Mouse (Mus musculus) heart, postnatal 10 days (tissue): ENCODE results near the gene Clybl. TPM values are rescaled to one million over a fixed set of nuclear protein-coding genes. Genes with fewer than 3 reads are reported as not detected.

Experiments used
- DNase-seq, 2 experiments: peaks; one replicate each; pipeline ENCODE4 v3.0.0; 2021
- intact Hi-C: fragments of 180-260 bp; cut with DNase I; formaldehyde crosslinking; loops from one replicate; pipeline ENCODE4 v1.15.1; 2025
- total RNA-seq, 2 experiments: library from RNA; stranded (reverse); gene quantifications; 2 replicates each; pipeline ENCODE4 v1.2.3; 2021

Clybl gene
- total RNA-seq, 2 experiments from 2014 or later = 103 TPM

GRCm38 (mm10) chr14:122233212-122233714 lies 51.8 kb downstream of the Clybl start:
- DNase-seq = no peak
- intact Hi-C loops = no loop called here

GRCm38 (mm10) chr14:122243874-122244273 lies 62.4 kb downstream of the Clybl start:
- intact Hi-C loops = no loop called here
- DNase-seq = no peak

GRCm38 (mm10) chr14:122246919-122247859 lies 65.7 kb downstream of the Clybl start:
- intact Hi-C loops = no loop called here
- no peak for DNase-seq

- intact Hi-C loops = no loop called here
- no peak for DNase-seq
Observed at GRCm38 (mm10) chr14:122249123-122249522, 67.6 kb downstream of the Clybl start.

GRCm38 (mm10) chr14:122251346-122251745 lies 69.8 kb downstream of the Clybl start:
- intact Hi-C loops = no loop called here
- DNase-seq = no peak

GRCm38 (mm10) chr14:122255562-122256260 lies 74.2 kb downstream of the Clybl start:
- intact Hi-C loops = no loop called here
- no peak for DNase-seq

GRCm38 (mm10) chr14:122256261-122256634 lies 74.7 kb downstream of the Clybl start:
- intact Hi-C loops = no loop called here
- no peak for DNase-seq

- DNase-seq = no peak
- intact Hi-C loops = no loop called here
Observed at GRCm38 (mm10) chr14:122258297-122258696, 76.8 kb downstream of the Clybl start.

- intact Hi-C loops = no loop called here
- no peak for DNase-seq
Observed at GRCm38 (mm10) chr14:122261250-122261649, 79.7 kb downstream of the Clybl start.

- intact Hi-C loops = no loop called here
Observed at GRCm38 (mm10) chr14:122262851-122263659, 81.6 kb downstream of the Clybl start.

GRCm38 (mm10) chr14:122265214-122265613 lies 83.7 kb downstream of the Clybl start:
- intact Hi-C loops = no loop called here
- peak in 1 of 2 experiments; percentile 13 for DNase-seq

More at GRCm38 (mm10) chr14:122262851-122263659, 81.6 kb downstream of the Clybl start:
- no peak for DNase-seq

GRCm38 (mm10) chr14:122267590-122267989 lies 86.1 kb downstream of the Clybl start:
- DNase-seq = no peak

GRCm38 (mm10) chr14:122271104-122271746 lies 89.7 kb downstream of the Clybl start:
- intact Hi-C loops = no loop called here
- no peak for DNase-seq

More at GRCm38 (mm10) chr14:122267590-122267989, 86.1 kb downstream of the Clybl start:
- intact Hi-C loops = no loop called here

GRCm38 (mm10) chr14:122277142-122277541 lies 95.6 kb downstream of the Clybl start:
- intact Hi-C loops = no loop called here
- no peak for DNase-seq

- intact Hi-C loops = no loop called here
- DNase-seq = peak; percentile 8 to 12
Observed at GRCm38 (mm10) chr14:122279462-122280308, 98.2 kb downstream of the Clybl start.

GRCm38 (mm10) chr14:122280309-122281071 lies 99.0 kb downstream of the Clybl start:
- DNase-seq = peak; percentile 16 to 26
- intact Hi-C loops = no loop called here

- intact Hi-C loops = no loop called here
- DNase-seq = no peak
Observed at GRCm38 (mm10) chr14:122281072-122281634, 99.6 kb downstream of the Clybl start.

GRCm38 (mm10) chr14:122283959-122284358 lies 102.5 kb downstream of the Clybl start:
- intact Hi-C loops = no loop called here
- DNase-seq = no peak
